Mouse (Mus musculus): ENCODE data around the gene Abca4. TPM values are rescaled to one million over a fixed set of nuclear protein-coding genes. Genes with fewer than 3 reads are reported as not detected.
A peak's percentile ranks its signal among the peaks of the same experiment; 100 is the strongest.

Abca4 gene
- polyA plus RNA-seq, 1 experiment from 2014 or later, result 0.66 TPM

DNA sequence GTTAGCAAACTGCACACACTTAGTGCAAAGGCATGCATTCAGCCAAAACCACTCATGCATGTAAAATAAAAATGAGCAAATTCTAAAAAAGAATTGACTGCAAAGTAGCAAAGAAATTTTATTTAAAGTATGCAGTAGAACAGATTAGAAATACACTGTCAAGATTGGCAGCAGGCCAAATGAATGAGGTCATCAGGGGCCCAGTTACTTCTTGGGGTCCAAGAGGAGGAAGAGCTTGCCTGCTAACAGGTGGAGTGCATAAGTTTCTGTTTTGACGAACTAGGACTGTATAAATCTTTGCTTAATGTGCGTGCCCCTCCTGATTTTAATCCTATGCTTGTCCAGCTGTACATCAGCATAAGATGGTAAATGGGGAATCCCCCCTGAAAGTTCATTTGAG, 109.8 kb downstream of the Abca4 start:
- 77% methylated on average over 2 of the region's 2 CpGs for WGBS
- Histone ChIP-seq H3K4me2 (ENCODE audit: low read depth, low read length) (no peak overlapping the region), H3K36me3 (ENCODE audit: control insufficient read depth, insufficient read depth, low read length) (no peaks in the 10 kb centered on the region), H3K27ac (ENCODE audit: low read depth, low read length) (no peak overlapping the region), H3K9me3 (ENCODE audit: control insufficient read depth, low read length) (no peaks in the 10 kb centered on the region), H3K9ac (replicated peaks; ENCODE audit: low read depth, low read length) (no peak overlapping the region), H3K27me3 (ENCODE audit: control insufficient read depth, insufficient read depth, low read length) (no peaks in the 10 kb centered on the region), H3K4me1 (ENCODE audit: control insufficient read depth, insufficient read depth, low read length) (no peaks in the 10 kb centered on the region), H3K4me3 (ENCODE audit: low read depth, low read length) (no peak overlapping the region)
- no peak for ATAC-seq (ENCODE audit: low read depth)

DNA sequence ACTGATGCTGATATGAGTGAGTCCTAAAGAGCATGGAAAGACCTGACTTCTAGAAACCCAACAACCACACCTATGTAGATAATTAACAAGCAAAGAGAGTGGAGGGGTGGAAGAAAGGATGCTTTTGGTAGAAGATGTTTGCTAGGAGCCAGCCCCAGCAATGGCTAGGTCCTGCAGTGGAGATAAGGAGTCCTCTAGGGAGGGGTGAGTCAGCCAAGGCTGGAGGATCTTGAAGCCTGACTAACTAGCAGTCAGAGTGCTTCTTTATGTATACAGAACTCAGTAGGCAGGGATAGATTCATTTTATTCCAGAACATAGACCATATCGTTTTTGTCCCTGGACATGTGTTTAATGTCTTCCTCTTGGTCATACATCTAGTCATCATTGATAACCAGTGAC, 115.2 kb downstream of the Abca4 start:
- H3K4me2 ChIP-seq (ENCODE audit: low read depth, low read length), result no peak overlapping the region
- no peaks in the 10 kb centered on the region for H3K36me3 ChIP-seq (ENCODE audit: control insufficient read depth, insufficient read depth, low read length)
- ATAC-seq (ENCODE audit: low read depth), result no peak
- no peak overlapping the region for H3K4me3 ChIP-seq (ENCODE audit: low read depth, low read length)
- no peak overlapping the region for H3K9ac ChIP-seq (replicated peaks; ENCODE audit: low read depth, low read length)
- H3K27ac ChIP-seq (ENCODE audit: low read depth, low read length), result no peak overlapping the region
- 84% methylated on average over 1 of the region's 1 CpGs for WGBS
- no peaks in the 10 kb centered on the region for H3K9me3 ChIP-seq (ENCODE audit: control insufficient read depth, low read length)
- no peaks in the 10 kb centered on the region for H3K27me3 ChIP-seq (ENCODE audit: control insufficient read depth, insufficient read depth, low read length)
- H3K4me1 ChIP-seq (ENCODE audit: control insufficient read depth, insufficient read depth, low read length), result no peaks in the 10 kb centered on the region

DNA sequence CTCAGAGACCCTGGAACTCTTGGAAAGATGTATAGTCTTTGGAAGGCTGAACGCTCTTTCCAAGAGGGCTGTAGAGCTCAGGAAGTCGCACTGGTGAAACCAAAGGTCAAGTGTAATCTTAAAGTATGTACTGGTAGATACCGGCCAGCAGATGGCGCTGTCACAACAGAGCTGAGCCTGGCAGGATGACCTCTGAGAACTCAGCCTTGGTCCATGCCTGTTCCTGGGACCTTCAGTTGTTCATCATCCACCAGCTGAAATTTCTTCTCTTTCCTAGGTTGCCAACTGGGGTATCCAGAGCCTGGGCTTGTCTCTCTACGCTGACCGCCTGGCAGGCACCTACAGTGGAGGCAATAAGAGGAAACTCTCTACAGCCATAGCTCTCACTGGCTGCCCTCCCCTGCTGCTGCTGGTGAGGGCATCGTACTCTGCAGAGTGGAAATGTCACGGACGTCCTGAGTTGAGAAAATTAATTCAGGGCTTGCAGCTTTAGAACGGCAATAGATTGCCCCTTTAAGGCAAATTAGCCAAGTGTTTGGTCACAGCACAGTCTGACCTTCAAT, 125.5 kb downstream of the Abca4 start:
- 40% methylated on average over 10 of the region's 10 CpGs for WGBS
- Histone ChIP-seq H3K4me2 (ENCODE audit: low read depth, low read length) (no peak overlapping the region), H3K27me3 (ENCODE audit: control insufficient read depth, insufficient read depth, low read length) (no peaks in the 10 kb centered on the region), H3K9me3 (ENCODE audit: control insufficient read depth, low read length) (no peaks in the 10 kb centered on the region), H3K36me3 (ENCODE audit: control insufficient read depth, insufficient read depth, low read length) (no peaks in the 10 kb centered on the region), H3K27ac (ENCODE audit: low read depth, low read length) (no peak overlapping the region), H3K9ac (replicated peaks; ENCODE audit: low read depth, low read length) (no peak overlapping the region), H3K4me1 (ENCODE audit: control insufficient read depth, insufficient read depth, low read length) (no peaks in the 10 kb centered on the region), H3K4me3 (ENCODE audit: low read depth, low read length) (no peak overlapping the region)
- ATAC-seq (ENCODE audit: low read depth), result peak; percentile 21; the same call in 1 of the 2 replicates

DNA sequence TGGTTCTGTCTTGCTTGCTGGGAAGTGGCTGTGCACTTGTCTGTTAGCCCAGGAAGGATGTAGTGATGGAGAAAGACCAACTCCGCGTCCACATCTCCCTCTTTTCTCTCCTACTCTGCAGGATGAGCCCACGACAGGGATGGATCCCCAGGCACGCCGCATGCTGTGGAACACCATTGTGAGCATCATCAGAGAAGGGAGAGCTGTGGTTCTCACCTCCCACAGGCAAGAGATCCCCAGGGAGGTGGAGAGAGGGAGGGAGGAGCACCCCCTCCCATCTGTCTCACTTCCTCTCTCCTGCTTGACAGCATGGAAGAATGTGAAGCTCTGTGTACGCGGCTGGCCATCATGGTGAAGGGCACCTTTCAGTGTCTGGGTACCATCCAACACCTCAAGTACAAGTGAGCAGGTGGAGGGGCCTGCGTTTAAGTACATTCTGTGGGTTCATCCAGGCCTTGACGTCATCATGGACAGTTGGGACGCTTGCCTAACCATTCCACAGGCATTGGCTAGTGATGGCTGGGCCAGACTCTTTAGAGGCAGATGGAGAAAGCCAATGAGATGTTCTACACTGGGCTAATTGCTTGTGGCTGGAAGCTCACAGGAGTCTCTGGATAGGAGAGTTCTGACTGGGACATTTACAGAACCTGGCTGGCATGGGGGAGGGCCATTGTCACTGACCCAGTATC, 126.5 kb downstream of the Abca4 start:
- Histone ChIP-seq H3K27ac (ENCODE audit: low read depth, low read length) (no peak overlapping the region), H3K4me1 (ENCODE audit: control insufficient read depth, insufficient read depth, low read length) (no peaks in the 10 kb centered on the region), H3K9me3 (ENCODE audit: control insufficient read depth, low read length) (no peaks in the 10 kb centered on the region), H3K4me2 (ENCODE audit: low read depth, low read length) (no peak overlapping the region), H3K36me3 (ENCODE audit: control insufficient read depth, insufficient read depth, low read length) (no peaks in the 10 kb centered on the region), H3K9ac (replicated peaks; ENCODE audit: low read depth, low read length) (no peak overlapping the region), H3K27me3 (ENCODE audit: control insufficient read depth, insufficient read depth, low read length) (no peaks in the 10 kb centered on the region), H3K4me3 (ENCODE audit: low read depth, low read length) (no peak overlapping the region)
- 91% methylated on average over 10 of the region's 10 CpGs for WGBS
- no peak for ATAC-seq (ENCODE audit: low read depth)

DNA sequence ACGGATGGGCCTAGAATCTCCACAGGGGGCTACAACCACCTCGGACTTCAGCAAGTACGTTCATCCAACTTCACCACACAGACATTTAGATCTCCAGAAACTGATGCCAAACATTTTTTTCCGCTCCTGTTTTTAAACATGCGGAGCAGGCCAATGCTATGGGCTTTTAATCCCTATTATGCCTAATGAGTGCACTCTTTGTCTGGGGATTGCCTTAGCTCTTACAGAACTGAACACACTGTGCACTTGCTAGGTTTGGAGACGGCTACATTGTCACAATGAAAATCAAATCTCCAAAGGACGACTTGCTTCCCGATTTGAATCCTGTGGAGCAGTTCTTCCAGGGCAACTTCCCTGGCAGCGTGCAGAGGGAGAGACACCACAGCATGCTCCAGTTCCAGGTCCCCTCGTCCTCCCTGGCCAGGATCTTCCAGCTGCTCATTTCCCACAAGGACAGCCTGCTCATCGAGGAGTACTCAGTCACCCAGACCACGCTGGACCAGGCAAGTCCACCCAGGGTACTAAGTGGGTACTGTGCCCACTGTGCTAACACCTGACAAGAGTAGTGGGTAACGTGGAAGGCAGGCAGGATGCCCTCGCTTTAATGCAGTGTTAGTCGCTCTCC, 129.4 kb downstream of the Abca4 start:
- no peak overlapping the region for H3K9ac ChIP-seq (replicated peaks; ENCODE audit: low read depth, low read length)
- H3K36me3 ChIP-seq (ENCODE audit: control insufficient read depth, insufficient read depth, low read length), result no peaks in the 10 kb centered on the region
- H3K4me2 ChIP-seq (ENCODE audit: low read depth, low read length), result no peak overlapping the region
- 64% methylated on average over 15 of the region's 15 CpGs for WGBS
- no peaks in the 10 kb centered on the region for H3K4me1 ChIP-seq (ENCODE audit: control insufficient read depth, insufficient read depth, low read length)
- ATAC-seq (ENCODE audit: low read depth), result no peak
- no peaks in the 10 kb centered on the region for H3K9me3 ChIP-seq (ENCODE audit: control insufficient read depth, low read length)
- H3K4me3 ChIP-seq (ENCODE audit: low read depth, low read length), result no peak overlapping the region
- no peaks in the 10 kb centered on the region for H3K27me3 ChIP-seq (ENCODE audit: control insufficient read depth, insufficient read depth, low read length)
- no peak overlapping the region for H3K27ac ChIP-seq (ENCODE audit: low read depth, low read length)

DNA sequence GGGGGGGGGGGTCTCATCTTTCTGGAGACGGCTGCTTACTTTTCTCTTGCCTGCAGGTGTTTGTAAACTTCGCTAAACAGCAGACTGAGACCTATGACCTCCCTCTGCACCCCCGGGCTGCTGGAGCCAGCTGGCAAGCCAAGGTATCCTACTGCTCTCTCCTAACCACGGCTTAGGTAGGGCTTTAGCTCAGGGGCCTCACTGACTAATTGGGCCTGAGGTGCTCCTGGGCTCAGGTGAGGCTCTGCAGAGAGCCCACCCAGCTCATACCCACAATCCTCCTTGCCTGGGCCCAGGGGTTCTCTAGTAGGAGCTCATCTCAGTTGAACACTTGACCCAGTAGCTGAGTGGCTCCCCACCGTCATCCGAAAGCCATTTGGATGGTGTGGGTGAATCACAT, 131.8 kb downstream of the Abca4 start:
- whole genome bisulfite sequencing, result 82% methylated on average over 6 of the region's 6 CpGs

DNA sequence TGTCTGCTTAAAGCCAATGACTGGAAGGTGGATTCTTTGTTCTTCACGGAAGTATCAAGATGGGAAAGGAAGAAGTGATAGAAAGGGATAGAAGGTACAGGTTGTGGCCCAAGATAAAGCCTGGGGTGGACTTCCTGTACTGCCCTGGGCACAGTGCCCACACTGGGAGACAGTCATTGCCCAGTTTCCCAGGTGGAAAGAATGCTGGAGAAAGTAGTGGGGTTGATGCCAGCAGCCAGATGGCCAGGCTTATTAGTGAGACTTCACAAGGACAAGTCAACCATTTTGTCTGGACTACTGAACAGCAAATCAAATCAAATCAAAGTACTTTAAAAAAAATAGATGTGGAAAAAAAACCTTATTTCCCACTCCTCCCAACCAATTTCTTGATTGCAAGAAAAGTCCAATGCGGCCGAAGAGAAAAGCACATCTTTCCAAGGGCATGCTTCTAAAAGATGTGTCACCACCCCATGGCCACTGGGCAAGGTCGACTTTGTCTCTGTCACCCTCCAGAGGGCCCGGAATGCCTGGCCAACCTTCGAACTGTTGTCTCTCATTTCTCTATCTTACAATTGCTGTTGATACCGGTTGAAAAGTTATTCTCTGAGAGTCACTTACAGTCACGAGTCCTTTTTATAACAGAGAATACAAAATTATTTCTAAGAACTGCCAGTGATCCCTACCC, 132.6 kb downstream of the Abca4 start:
- H3K36me3 ChIP-seq (ENCODE audit: control insufficient read depth, insufficient read depth, low read length), result no peaks in the 10 kb centered on the region
- H3K9me3 ChIP-seq (ENCODE audit: control insufficient read depth, low read length), result no peaks in the 10 kb centered on the region
- H3K4me3 ChIP-seq (ENCODE audit: low read depth, low read length), result no peak overlapping the region
- H3K27me3 ChIP-seq (ENCODE audit: control insufficient read depth, insufficient read depth, low read length), result no peaks in the 10 kb centered on the region
- H3K9ac ChIP-seq (replicated peaks; ENCODE audit: low read depth, low read length), result no peak overlapping the region
- H3K4me1 ChIP-seq (ENCODE audit: control insufficient read depth, insufficient read depth, low read length), result no peaks in the 10 kb centered on the region
- ATAC-seq (ENCODE audit: low read depth), result no peak
- H3K4me2 ChIP-seq (ENCODE audit: low read depth, low read length), result no peak overlapping the region
- WGBS, result 88% methylated on average over 8 of the region's 8 CpGs
- no peak overlapping the region for H3K27ac ChIP-seq (ENCODE audit: low read depth, low read length)

More for the DNA sequence above, 131.8 kb downstream of the Abca4 start:
- ATAC-seq (ENCODE audit: low read depth), result no peak
- Histone ChIP-seq H3K9me3 (ENCODE audit: control insufficient read depth, low read length) (no peaks in the 10 kb centered on the region), H3K27me3 (ENCODE audit: control insufficient read depth, insufficient read depth, low read length) (no peaks in the 10 kb centered on the region), H3K4me3 (ENCODE audit: low read depth, low read length) (no peak overlapping the region), H3K27ac (ENCODE audit: low read depth, low read length) (no peak overlapping the region), H3K9ac (replicated peaks; ENCODE audit: low read depth, low read length) (no peak overlapping the region), H3K4me1 (ENCODE audit: control insufficient read depth, insufficient read depth, low read length) (no peaks in the 10 kb centered on the region), H3K36me3 (ENCODE audit: control insufficient read depth, insufficient read depth, low read length) (no peaks in the 10 kb centered on the region), H3K4me2 (ENCODE audit: low read depth, low read length) (no peak overlapping the region)

DNA sequence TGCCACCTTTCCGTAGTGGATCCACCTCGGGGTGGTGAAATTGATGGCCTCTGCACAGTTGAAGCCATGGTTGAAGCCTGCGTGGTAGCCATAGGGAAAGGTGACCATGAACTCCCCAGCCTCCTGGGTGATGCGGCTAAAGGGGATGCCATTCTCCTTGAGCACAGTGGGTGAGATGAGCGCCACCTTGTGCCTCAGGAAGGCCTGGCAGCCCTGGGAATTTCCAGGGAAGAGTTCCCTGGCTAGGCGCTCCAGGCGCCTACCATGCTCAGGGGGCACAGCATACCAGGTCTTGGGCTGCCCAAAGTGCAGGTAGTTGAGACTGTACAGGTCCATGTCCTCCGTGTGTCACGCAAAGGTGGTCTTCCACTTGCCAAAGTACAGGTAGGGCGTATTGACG, 139.9 kb downstream of the Abca4 start:
- H3K36me3 ChIP-seq (ENCODE audit: control insufficient read depth, insufficient read depth, low read length), result no peaks in the 10 kb centered on the region
- H3K9me3 ChIP-seq (ENCODE audit: control insufficient read depth, low read length), result no peaks in the 10 kb centered on the region
- H3K9ac ChIP-seq (replicated peaks; ENCODE audit: low read depth, low read length), result no peak overlapping the region
- no peaks in the 10 kb centered on the region for H3K27me3 ChIP-seq (ENCODE audit: control insufficient read depth, insufficient read depth, low read length)
- WGBS, result 55% methylated on average over 11 of the region's 11 CpGs
- no peak overlapping the region for H3K27ac ChIP-seq (ENCODE audit: low read depth, low read length)
- H3K4me1 ChIP-seq (ENCODE audit: control insufficient read depth, insufficient read depth, low read length), result no peaks in the 10 kb centered on the region
- ATAC-seq (ENCODE audit: low read depth), result no peak
- no peak overlapping the region for H3K4me2 ChIP-seq (ENCODE audit: low read depth, low read length)
- H3K4me3 ChIP-seq (ENCODE audit: low read depth, low read length), result no peak overlapping the region

DNA sequence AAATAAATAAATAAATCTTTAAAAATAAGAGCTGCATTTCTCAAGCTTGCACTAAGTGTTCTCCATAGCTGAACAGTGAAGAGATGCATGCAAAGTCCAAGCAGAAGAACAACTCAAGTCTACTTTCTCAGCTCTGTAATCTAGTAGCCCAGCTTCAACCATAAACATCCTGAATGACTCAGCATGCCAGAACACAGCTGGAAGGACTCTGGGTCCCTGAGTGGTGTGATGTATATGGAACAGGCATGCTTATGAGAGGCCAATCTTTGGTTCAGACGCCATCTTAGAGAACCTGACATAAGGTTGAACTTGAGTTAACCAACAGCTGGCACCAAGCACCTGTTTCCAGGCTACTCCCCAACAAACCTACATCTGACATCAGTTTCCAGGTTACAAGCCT, 142.7 kb downstream of the Abca4 start:
- 67% methylated on average over 1 of the region's 1 CpGs for WGBS
- ATAC-seq (ENCODE audit: low read depth), result no peak
- no peaks in the 10 kb centered on the region for H3K4me1 ChIP-seq (ENCODE audit: control insufficient read depth, insufficient read depth, low read length)
- H3K36me3 ChIP-seq (ENCODE audit: control insufficient read depth, insufficient read depth, low read length), result no peaks in the 10 kb centered on the region
- H3K4me2 ChIP-seq (ENCODE audit: low read depth, low read length), result no peak overlapping the region
- no peak overlapping the region for H3K9ac ChIP-seq (replicated peaks; ENCODE audit: low read depth, low read length)
- no peaks in the 10 kb centered on the region for H3K9me3 ChIP-seq (ENCODE audit: control insufficient read depth, low read length)
- H3K4me3 ChIP-seq (ENCODE audit: low read depth, low read length), result no peak overlapping the region
- no peaks in the 10 kb centered on the region for H3K27me3 ChIP-seq (ENCODE audit: control insufficient read depth, insufficient read depth, low read length)
- no peak overlapping the region for H3K27ac ChIP-seq (ENCODE audit: low read depth, low read length)

Data from neural tube, embryonic 14.5 days (tissue).